Mouse (Mus musculus): ENCODE data around the gene Acot8. TPM values are rescaled to one million over a fixed set of nuclear protein-coding genes. Genes with fewer than 3 reads are reported as not detected.
A peak's percentile ranks its signal among the peaks of the same experiment; 100 is the strongest.
"Not testable (repeated sequence)": the region's sequence is repeated elsewhere in the genome, so short reads cannot be mapped to it uniquely, and the experiment has no call there.

The Acot8 gene
- polyA plus RNA-seq, 1 experiment, result 36.5 TPM

DNA sequence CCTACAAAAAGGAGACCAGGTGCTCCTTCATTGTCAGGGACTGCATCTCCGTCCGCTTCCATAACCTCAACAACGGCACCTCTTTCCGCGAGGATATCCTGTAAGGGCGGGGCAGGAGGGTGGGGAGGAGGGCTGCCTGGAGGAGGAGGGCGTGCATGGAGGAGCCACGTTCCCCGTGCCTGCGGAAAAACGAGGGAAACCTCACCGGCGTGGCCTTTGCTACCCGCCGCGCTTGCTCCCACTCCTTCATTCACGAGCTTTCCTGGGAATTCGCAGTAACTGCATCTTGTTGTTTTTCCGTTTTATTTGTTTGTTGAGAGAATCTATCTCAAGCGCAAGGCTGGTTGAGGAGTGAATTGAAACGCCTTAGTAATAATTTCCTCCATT is 643 bp upstream of the Acot8 start:
- TF ChIP-seq CTCF (IDR thresholded peaks at IDR 0.05; ENCODE audit: borderline replicate concordance, insufficient read depth, low read depth, low read length) (no peak), POLR2A (IDR thresholded peaks at IDR 0.05; ENCODE audit: borderline replicate concordance, insufficient read depth, low read length) (no peak)
- H3K4me1 ChIP-seq (ENCODE audit: control insufficient read depth, insufficient read depth, low read length), result peaks cover 5% of the 10 kb centered on the region; the same call in 1 of the 2 replicates
- no peaks in the 10 kb centered on the region for H3K27me3 ChIP-seq (ENCODE audit: control insufficient read depth, insufficient read depth, low read length)
- under 1% methylated on average over 21 of the region's 21 CpGs for WGBS
- peak overlapping the region; percentile 50 for H3K27ac ChIP-seq (ENCODE audit: insufficient read depth, low read length)
- peak overlapping the region; percentile 79 for H3K4me3 ChIP-seq (replicated peaks; ENCODE audit: insufficient read depth, low read depth, low read length)
- no peak for DNase-seq

DNA sequence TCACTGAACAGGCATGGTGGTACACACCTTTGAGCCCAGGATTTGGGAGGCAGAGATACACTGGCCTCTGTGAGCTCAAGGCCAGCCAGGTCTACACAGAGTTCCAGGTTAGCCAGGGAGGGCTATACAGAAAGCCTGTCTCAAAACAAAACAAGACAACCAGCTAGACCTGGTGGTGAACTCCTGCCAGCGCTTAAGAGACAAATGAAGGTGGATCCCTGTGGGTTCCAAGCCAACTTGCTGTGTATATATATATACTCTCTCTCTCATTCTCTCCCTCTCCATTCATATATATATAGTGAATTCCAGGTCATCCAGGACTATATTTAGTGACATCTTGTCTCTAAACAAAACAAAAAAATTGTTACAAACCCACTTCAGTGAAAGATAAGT is 765 bp downstream of the Acot8 start:
- 33% methylated on average over 1 of the region's 1 CpGs for WGBS
- no peak overlapping the region for H3K27ac ChIP-seq (ENCODE audit: insufficient read depth, low read length)
- H3K4me1 ChIP-seq (ENCODE audit: control insufficient read depth, insufficient read depth, low read length), result peaks cover 5% of the 10 kb centered on the region; the same call in 1 of the 2 replicates

GRCm38 (mm10) chr2:164803201-164803920 is 1.3 kb downstream of the Acot8 start:
- Histone ChIP-seq H3K4me1 (ENCODE audit: control insufficient read depth, insufficient read depth, low read length) (peaks cover 5% of the 10 kb centered on the region; the same call in 1 of the 2 replicates), H3K27me3 (ENCODE audit: control insufficient read depth, insufficient read depth, low read length) (no peaks in the 10 kb centered on the region), H3K4me3 (replicated peaks; ENCODE audit: insufficient read depth, low read depth, low read length) (peak overlapping the region; percentile 28), H3K27ac (ENCODE audit: insufficient read depth, low read length) (no peak overlapping the region)
- WGBS, result 89% methylated on average over 16 of the region's 16 CpGs
- no peak for TF ChIP-seq POLR2A (IDR thresholded peaks at IDR 0.05; ENCODE audit: borderline replicate concordance, insufficient read depth, low read length)
- no peak for TF ChIP-seq CTCF (IDR thresholded peaks at IDR 0.05; ENCODE audit: borderline replicate concordance, insufficient read depth, low read depth, low read length)
- DNase-seq, result no peak

More for the DNA sequence above, 765 bp downstream of the Acot8 start:
- no peak for DNase-seq
- TF ChIP-seq POLR2A (IDR thresholded peaks at IDR 0.05; ENCODE audit: borderline replicate concordance, insufficient read depth, low read length) (no peak), CTCF (IDR thresholded peaks at IDR 0.05; ENCODE audit: borderline replicate concordance, insufficient read depth, low read depth, low read length) (no peak)
- Histone ChIP-seq H3K27me3 (ENCODE audit: control insufficient read depth, insufficient read depth, low read length) (no peaks in the 10 kb centered on the region), H3K4me3 (replicated peaks; ENCODE audit: insufficient read depth, low read depth, low read length) (peak overlapping the region; percentile 88)

DNA sequence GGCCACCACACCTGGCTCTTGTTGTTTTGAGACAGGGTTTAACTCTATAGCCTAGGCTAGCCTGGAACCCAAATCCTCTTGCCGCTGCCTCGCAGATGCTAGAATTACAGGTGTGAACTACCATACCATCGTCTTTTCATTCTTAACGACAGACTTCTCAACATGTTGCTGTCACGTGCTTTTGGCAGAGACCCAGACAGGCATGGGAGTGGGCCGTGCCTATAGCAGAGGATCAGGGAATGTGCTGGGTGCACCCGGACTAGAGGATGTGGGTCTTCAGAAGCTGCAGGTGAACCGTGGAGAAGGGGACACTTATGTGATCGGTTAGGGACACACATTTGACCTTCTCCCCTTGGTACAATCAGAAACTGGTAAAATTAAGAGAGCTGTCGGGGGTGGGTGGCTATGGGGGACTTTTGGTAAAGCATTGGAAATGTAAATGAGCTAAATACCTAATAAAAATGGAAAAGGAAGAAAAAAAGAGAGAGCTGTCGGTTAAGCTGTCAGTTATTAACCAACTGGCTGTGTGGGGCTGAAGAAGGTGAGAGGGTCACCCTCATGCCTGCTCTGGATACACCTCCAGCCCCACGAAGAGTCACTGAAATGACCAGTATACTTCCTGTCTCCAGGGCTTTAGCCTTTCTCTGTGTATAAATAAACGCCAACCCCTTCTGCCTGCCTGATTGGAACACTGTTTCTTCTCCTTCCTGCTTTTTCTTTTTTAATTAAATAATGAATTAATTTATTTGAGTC is 4.3 kb downstream of the Acot8 start:
- 83% methylated on average over 13 of the region's 13 CpGs for WGBS
- TF ChIP-seq POLR2A (IDR thresholded peaks at IDR 0.05; ENCODE audit: borderline replicate concordance, insufficient read depth, low read length) (no peak), CTCF (IDR thresholded peaks at IDR 0.05; ENCODE audit: borderline replicate concordance, insufficient read depth, low read depth, low read length) (no peak)
- Histone ChIP-seq H3K27ac (ENCODE audit: insufficient read depth, low read length) (no peak overlapping the region), H3K4me1 (ENCODE audit: control insufficient read depth, insufficient read depth, low read length) (peaks cover 5% of the 10 kb centered on the region; the same call in 1 of the 2 replicates), H3K27me3 (ENCODE audit: control insufficient read depth, insufficient read depth, low read length) (no peaks in the 10 kb centered on the region), H3K4me3 (replicated peaks; ENCODE audit: insufficient read depth, low read depth, low read length) (no peak overlapping the region)
- no peak for DNase-seq

DNA sequence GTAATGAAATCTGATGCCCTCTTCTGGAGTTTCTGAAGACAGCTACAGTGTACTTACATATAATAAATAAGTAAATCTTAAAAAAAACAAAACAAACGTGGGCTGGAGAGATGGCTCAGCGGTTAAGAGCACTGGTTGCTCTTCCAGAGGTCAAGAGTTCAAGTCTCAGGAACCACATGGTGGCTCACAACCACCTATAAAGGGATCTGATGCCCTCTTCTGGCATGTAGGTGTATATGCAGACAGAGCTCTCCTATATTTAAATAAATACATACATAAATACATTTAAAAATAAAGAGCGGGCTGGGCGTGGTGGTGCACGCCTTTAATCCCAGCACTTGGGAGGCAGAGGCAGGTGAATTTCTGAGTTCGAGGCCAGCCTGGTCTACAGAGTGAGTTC is 6.1 kb downstream of the Acot8 start:
- not testable (repeated sequence) for H3K4me3 ChIP-seq (replicated peaks; ENCODE audit: insufficient read depth, low read depth, low read length); H3K27me3 ChIP-seq (ENCODE audit: control insufficient read depth, insufficient read depth, low read length); H3K27ac ChIP-seq (ENCODE audit: insufficient read depth, low read length); H3K4me1 ChIP-seq (ENCODE audit: control insufficient read depth, insufficient read depth, low read length); DNase-seq
- WGBS, result 78% methylated on average over 6 of the region's 6 CpGs
- peak; percentile 1; the same call in 1 of the 2 replicates for TF ChIP-seq CTCF (IDR thresholded peaks at IDR 0.05; ENCODE audit: borderline replicate concordance, insufficient read depth, low read depth, low read length)

- no peak for TF ChIP-seq CTCF (IDR thresholded peaks at IDR 0.05; ENCODE audit: borderline replicate concordance, insufficient read depth, low read depth, low read length)
- TF ChIP-seq POLR2A (IDR thresholded peaks at IDR 0.05; ENCODE audit: borderline replicate concordance, insufficient read depth, low read length), result no peak
- Histone ChIP-seq H3K27ac (ENCODE audit: insufficient read depth, low read length) (no peak overlapping the region), H3K4me1 (ENCODE audit: control insufficient read depth, insufficient read depth, low read length) (peaks cover 19% of the 10 kb centered on the region), H3K27me3 (ENCODE audit: control insufficient read depth, insufficient read depth, low read length) (no peaks in the 10 kb centered on the region), H3K4me3 (replicated peaks; ENCODE audit: insufficient read depth, low read depth, low read length) (no peak overlapping the region)
- WGBS, result 76% methylated on average over 4 of the region's 4 CpGs
- no peak for DNase-seq
Measured at GRCm38 (mm10) chr2:164795868-164796267, 8.8 kb downstream of the Acot8 start.

DNA sequence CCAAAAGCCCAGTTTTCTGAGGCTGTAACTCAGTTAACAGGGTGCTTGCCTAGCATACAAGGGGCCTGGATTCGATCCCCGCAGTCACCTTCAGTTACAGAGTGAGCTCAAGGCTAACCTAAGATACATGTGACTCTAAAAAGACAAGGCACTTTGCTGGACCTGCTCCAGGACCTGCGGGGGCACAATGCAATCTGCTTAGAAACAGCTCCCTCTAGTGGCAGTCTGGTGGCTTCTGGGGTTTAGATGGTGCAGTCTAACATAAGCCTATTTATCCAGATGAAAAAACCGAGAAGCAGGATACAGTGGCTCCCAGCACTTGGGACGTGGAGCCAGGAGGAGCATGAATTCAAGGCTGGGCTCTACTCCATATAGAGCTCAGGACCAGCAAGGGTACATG is 10.4 kb downstream of the Acot8 start:
- peak; percentile 84 for DNase-seq
- 24% methylated on average over 5 of the region's 5 CpGs for WGBS
- H3K27ac ChIP-seq (ENCODE audit: insufficient read depth, low read length), result no peak overlapping the region
- TF ChIP-seq POLR2A (IDR thresholded peaks at IDR 0.05; ENCODE audit: borderline replicate concordance, insufficient read depth, low read length) (no peak), CTCF (IDR thresholded peaks at IDR 0.05; ENCODE audit: borderline replicate concordance, insufficient read depth, low read depth, low read length) (peak; percentile 85)
- H3K27me3 ChIP-seq (ENCODE audit: control insufficient read depth, insufficient read depth, low read length), result no peaks in the 10 kb centered on the region
- H3K4me3 ChIP-seq (replicated peaks; ENCODE audit: insufficient read depth, low read depth, low read length), result no peak overlapping the region
- H3K4me1 ChIP-seq (ENCODE audit: control insufficient read depth, insufficient read depth, low read length), result peaks cover 19% of the 10 kb centered on the region

- Histone ChIP-seq H3K27me3 (ENCODE audit: control insufficient read depth, insufficient read depth, low read length) (no peaks in the 10 kb centered on the region), H3K4me1 (ENCODE audit: control insufficient read depth, insufficient read depth, low read length) (peaks cover 23% of the 10 kb centered on the region), H3K4me3 (replicated peaks; ENCODE audit: insufficient read depth, low read depth, low read length) (no peak overlapping the region), H3K27ac (ENCODE audit: insufficient read depth, low read length) (no peak overlapping the region)
- 88% methylated on average over 2 of the region's 2 CpGs for WGBS
- no peak for TF ChIP-seq CTCF (IDR thresholded peaks at IDR 0.05; ENCODE audit: borderline replicate concordance, insufficient read depth, low read depth, low read length)
- no peak for TF ChIP-seq POLR2A (IDR thresholded peaks at IDR 0.05; ENCODE audit: borderline replicate concordance, insufficient read depth, low read length)
- no peak for DNase-seq
Measured at GRCm38 (mm10) chr2:164793772-164794171, 10.9 kb downstream of the Acot8 start.

All from cerebellum, adult 2 months (tissue).